Mouse (Mus musculus) CH12.LX (cell line): ENCODE data around the gene Sirt6.

ENCODE experiments used
- BHLHE40 ChIP-seq: IDR thresholded peaks from 2 replicates; pipeline ENCODE4 v1.6.1; 2011; ENCODE audit warnings: mild to moderate bottlenecking, low read depth, low read length, improper control_type of control experiment
- CTCF ChIP-seq, 2 experiments: IDR thresholded peaks in 1 of 2; conservative IDR thresholded peaks in 1 of 2; 2 replicates each; pipeline ENCODE4 v1.5.1; 2011 to 2012; ENCODE audit warnings: low read depth in 2 of 2, low read length in 2 of 2, improper control_type of control experiment in 1 of 2, inconsistent platforms in 1 of 2, mild to moderate bottlenecking in 1 of 2, moderate library complexity in 1 of 2
- POLR2A ChIP-seq: IDR thresholded peaks from 2 replicates; pipeline ENCODE4 v1.6.1; 2011; ENCODE audit warnings: low read depth, mild to moderate bottlenecking, improper control_type of control experiment, low read length
- ZC3H11A ChIP-seq: IDR thresholded peaks from 2 replicates; pipeline ENCODE4 v1.6.1; 2012; ENCODE audit warnings: low read depth, mild to moderate bottlenecking, inconsistent platforms, low read length, improper control_type of control experiment

GRCm38 (mm10) chr10:81572975-81573374, 54.6 kb downstream of the Sirt6 start:
- TF ChIP-seq CTCF (conservative IDR thresholded peaks at IDR 0.05 in 1 of 2, IDR thresholded peaks at IDR 0.05 in 1 of 2; ENCODE audit: low read depth in 2 of 2, low read length in 2 of 2): no peak
- TF ChIP-seq ZC3H11A: no peak
- TF ChIP-seq BHLHE40: no peak
- no peak for TF ChIP-seq POLR2A
